7 mouse cellular contexts compared by ENCODE assay signal in genomic region chr7:67270447-67270846, GRCm38 (mm10). TPM values are rescaled to one million over a fixed set of nuclear protein-coding genes. Genes with fewer than 3 reads are reported as not detected.
DNase-seq lines count a peak whose midpoint lies in the region; ATAC-seq lines count a peak whose summit lies in the region.
"Not testable (repeated sequence)": the region's sequence is repeated elsewhere in the genome, so short reads cannot be mapped to it uniquely, and the experiment has no call there.

No protein-coding gene starts in this region.

- peak overlapping the region in 1 of 2 experiments; percentile 63; a peak in 2 of 4 replicates for H3K27ac ChIP-seq in heart, embryonic 14.5 days (replicated peaks in 1 of 2; ENCODE audit: control insufficient read depth in 1 of 2, insufficient read depth in 1 of 2, low read depth in 2 of 2, low read length in 2 of 2)
- H3K27ac ChIP-seq in liver, embryonic 12.5 days: peak overlapping the region; percentile 75
- H3K27ac ChIP-seq in liver, embryonic 16.5 days (ENCODE audit: low read length): not testable (repeated sequence)

- 12% methylated on average over 4 of the region's 4 CpGs for WGBS in heart, embryonic 14.5 days
- 17% methylated on average over 4 of the region's 4 CpGs for WGBS in liver, embryonic 12.5 days (ENCODE audit: insufficient replicate concordance)
- WGBS in liver, embryonic 16.5 days (ENCODE audit: insufficient replicate concordance): 22% methylated on average over 4 of the region's 4 CpGs

- peaks cover 28% of the 10 kb centered on the region for H3K4me1 ChIP-seq in erythroblast, embryonic 14.5 days (ENCODE audit: control insufficient read depth)
- peaks cover 0 to 37% of the 10 kb centered on the region in 2 experiments; a peak in 3 of 4 replicates for H3K4me1 ChIP-seq in heart, embryonic 14.5 days (ENCODE audit: control insufficient read depth in 2 of 2, insufficient read depth in 2 of 2, low read length in 2 of 2)
- H3K4me1 ChIP-seq in liver, embryonic 12.5 days: peaks cover 26% of the 10 kb centered on the region
- not testable (repeated sequence) for H3K4me1 ChIP-seq in liver, embryonic 16.5 days (ENCODE audit: control insufficient read depth, low read depth, low read length)

- intact Hi-C loops in heart, postnatal 10 days (cut with DNase I): not testable (repeated sequence)

- peaks cover 13% of the 10 kb centered on the region for H3K36me3 ChIP-seq in erythroblast, embryonic 14.5 days (ENCODE audit: control insufficient read depth)
- peaks cover 20% of the 10 kb centered on the region for H3K36me3 ChIP-seq in heart, embryonic 14.5 days (ENCODE audit: control insufficient read depth, insufficient read depth, low read length)
- peaks cover 15% of the 10 kb centered on the region for H3K36me3 ChIP-seq in liver, embryonic 12.5 days
- not testable (repeated sequence) for H3K36me3 ChIP-seq in liver, embryonic 16.5 days (ENCODE audit: control insufficient read depth, insufficient read depth)

- not testable (repeated sequence) for H3K27me3 ChIP-seq in erythroblast, embryonic 14.5 days (ENCODE audit: control insufficient read depth); heart, embryonic 14.5 days (ENCODE audit: control insufficient read depth, insufficient read depth, low read length); liver, embryonic 12.5 days (replicated peaks); liver, embryonic 16.5 days (ENCODE audit: control insufficient read depth, insufficient read depth, low read depth, low read length)

- peak; percentile 69 for ATAC-seq in heart, embryonic 14.5 days (ENCODE audit: insufficient number of reproducible peaks, insufficient read depth, low FRiP score, low read depth)
- peak; percentile 96 for ATAC-seq in liver, embryonic 12.5 days
- peak; percentile 94 for ATAC-seq in liver, embryonic 16.5 days (ENCODE audit: low read depth)

- H3K9ac ChIP-seq in heart, embryonic 14.5 days (ENCODE audit: low read length); liver, embryonic 12.5 days; liver, embryonic 16.5 days (ENCODE audit: low read depth, low read length): not testable (repeated sequence)

- peak overlapping the region; percentile 24 for H3K4me3 ChIP-seq in erythroblast, embryonic 14.5 days (replicated peaks)
- H3K4me3 ChIP-seq in heart, embryonic 14.5 days (ENCODE audit: control insufficient read depth in 1 of 2, insufficient read depth in 1 of 2, low read depth in 1 of 2, low read length in 2 of 2); liver, embryonic 12.5 days; liver, embryonic 16.5 days (ENCODE audit: low read depth, low read length): not testable (repeated sequence)

- DNase-seq in MEL-GATA-1-ER (ENCODE audit: extremely low read depth, low read depth): peak; percentile 59
- DNase-seq in heart, adult 9 months (ENCODE audit: low spot score in 2 of 2): peak; percentile 11 to 18
- peak; percentile 24 to 37 for DNase-seq in heart, postnatal 10 days

- not testable (repeated sequence) for H3K9me3 ChIP-seq in erythroblast, embryonic 14.5 days (ENCODE audit: control insufficient read depth, low read length); heart, embryonic 14.5 days (ENCODE audit: control insufficient read depth, low read length); liver, embryonic 12.5 days (replicated peaks); liver, embryonic 16.5 days (replicated peaks; ENCODE audit: control insufficient read depth, low read length)

- not testable (repeated sequence) for H3K4me2 ChIP-seq in heart, embryonic 14.5 days (ENCODE audit: low read length)
- peak overlapping the region; percentile 37 for H3K4me2 ChIP-seq in liver, embryonic 12.5 days
- H3K4me2 ChIP-seq in liver, embryonic 16.5 days (ENCODE audit: low read depth, low read length): peak overlapping the region; percentile 17; the same call in 1 of the 2 replicates

RNA-seq across cellular contexts. Expression of gene Lysmd4, which starts 48.1 kb away (rescaled TPM):
- polyA plus RNA-seq in erythroblast, embryonic 14.5 days (2012): 0.03 and 0.12 TPM in 2 replicates
- 12.3 and 13.8 TPM in 2 replicates for polyA plus RNA-seq in heart, embryonic 14.5 days (2014; fragmentation: Nextera tagmentation; extraction: Ambion mirVana)
- 10 to 100 TPM; 15.5 to 17.7 TPM for total RNA-seq in heart, postnatal 10 days (2021)
- 3.8 and 4.4 TPM in 2 replicates for polyA plus RNA-seq in liver, embryonic 12.5 days (2016; fragmentation: Nextera tagmentation; extraction: Ambion mirVana)
- polyA plus RNA-seq in liver, embryonic 16.5 days (2015; fragmentation: Nextera tagmentation; extraction: Ambion mirVana): 3.9 TPM in 2 replicates
